Mouse (Mus musculus) liver, adult (tissue): ENCODE data around the gene Tbc1d16.

Experiments
- GATA4 ChIP-seq: IDR thresholded peaks from 2 replicates; pipeline ENCODE4 v1.6.1; 2014; ENCODE audit warnings: mild to moderate bottlenecking, low read length; ENCODE audit not compliant: insufficient replicate concordance

Tbc1d16 gene

GRCm38 (mm10) chr11:119109415-119110071 lies 118.8 kb downstream of the Tbc1d16 start:
- no peak for TF ChIP-seq GATA4

DNA sequence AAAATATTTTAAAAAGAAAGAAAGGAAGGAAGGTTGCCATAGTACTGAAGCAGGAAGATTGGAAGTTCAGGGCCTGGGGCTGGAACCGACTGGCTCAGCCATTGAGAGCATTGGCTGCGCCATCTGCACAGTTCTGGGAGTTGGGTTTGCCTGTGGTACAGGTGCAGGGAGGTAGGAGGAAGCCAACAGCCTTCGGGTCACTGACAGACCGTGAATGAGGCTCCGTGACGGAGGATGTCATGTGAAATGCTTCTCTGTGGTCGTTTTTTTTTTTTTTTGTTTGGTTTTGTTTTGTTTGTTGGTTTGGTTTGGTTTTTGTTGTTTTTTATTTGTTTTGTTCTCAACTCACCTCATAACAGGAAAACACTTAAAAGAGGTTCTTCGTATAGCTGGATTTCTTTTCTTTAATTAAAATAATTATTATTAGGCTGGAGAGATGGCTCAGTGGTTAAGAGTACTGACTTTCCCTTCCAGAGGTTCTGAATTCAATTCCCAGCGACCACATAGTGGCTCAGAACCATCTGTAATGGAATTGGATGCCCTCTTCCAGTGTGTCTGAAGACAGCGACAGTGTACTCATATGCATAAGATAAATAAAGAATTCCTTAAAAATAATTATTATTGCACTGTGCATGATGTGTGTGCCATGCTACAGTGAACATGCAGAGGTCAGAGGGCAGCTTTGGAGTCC lies 119.6 kb downstream of the Tbc1d16 start:
- TF ChIP-seq GATA4, result no peak

- no peak for TF ChIP-seq GATA4
Measured at GRCm38 (mm10) chr11:119106289-119106688, 122.0 kb downstream of the Tbc1d16 start.

- TF ChIP-seq GATA4, result no peak
Measured at GRCm38 (mm10) chr11:119105748-119106147, 122.6 kb downstream of the Tbc1d16 start.

DNA sequence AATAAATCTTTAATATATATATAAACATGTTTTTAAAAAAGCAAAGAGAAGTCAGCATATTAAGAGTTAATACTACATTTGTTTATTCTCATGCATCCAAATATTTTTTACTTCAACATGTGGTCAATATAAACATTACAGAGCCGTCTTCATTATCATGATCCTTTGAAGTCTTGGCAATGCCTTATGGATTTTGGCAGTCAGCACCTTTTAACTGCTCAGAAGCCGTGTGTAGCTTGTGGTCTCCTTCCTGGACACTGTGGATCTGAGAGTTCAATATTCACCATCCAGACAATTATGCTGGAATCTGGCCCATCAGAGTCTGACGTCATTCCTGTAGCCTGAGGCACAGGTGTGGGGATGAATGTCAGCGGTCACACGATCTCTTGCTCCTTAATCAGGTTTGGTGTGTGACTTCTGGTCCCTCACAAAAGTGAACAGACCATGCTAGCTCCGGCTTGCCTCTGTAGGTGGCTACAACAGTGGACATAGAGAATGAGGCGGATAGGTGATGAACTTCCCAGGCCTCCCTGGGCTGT lies 123.2 kb downstream of the Tbc1d16 start:
- TF ChIP-seq GATA4, result no peak

GRCm38 (mm10) chr11:119103991-119104390 lies 124.3 kb downstream of the Tbc1d16 start:
- no peak for TF ChIP-seq GATA4

DNA sequence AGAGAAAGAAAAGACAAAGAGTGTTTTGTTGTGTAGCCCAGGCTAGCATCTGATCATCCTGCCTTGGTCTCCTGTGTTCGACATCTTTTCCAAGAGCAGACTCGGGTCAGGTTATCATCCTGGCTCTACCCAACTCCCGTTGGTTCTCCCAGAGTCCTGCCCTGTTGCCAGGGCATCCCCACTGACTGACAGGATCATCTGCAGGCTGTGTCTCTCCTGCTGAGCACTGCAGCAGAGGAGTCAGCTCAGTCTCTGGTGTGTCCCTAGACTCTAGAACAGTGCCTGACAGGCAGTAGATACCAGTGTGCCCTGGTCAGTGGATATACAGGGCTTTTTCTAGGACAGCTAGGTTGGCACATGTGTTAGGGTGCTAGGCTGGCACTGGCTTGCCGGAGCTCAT lies 130.1 kb downstream of the Tbc1d16 start:
- TF ChIP-seq GATA4, result no peak

GRCm38 (mm10) chr11:119095441-119095840 lies 132.9 kb downstream of the Tbc1d16 start:
- no peak for TF ChIP-seq GATA4

DNA sequence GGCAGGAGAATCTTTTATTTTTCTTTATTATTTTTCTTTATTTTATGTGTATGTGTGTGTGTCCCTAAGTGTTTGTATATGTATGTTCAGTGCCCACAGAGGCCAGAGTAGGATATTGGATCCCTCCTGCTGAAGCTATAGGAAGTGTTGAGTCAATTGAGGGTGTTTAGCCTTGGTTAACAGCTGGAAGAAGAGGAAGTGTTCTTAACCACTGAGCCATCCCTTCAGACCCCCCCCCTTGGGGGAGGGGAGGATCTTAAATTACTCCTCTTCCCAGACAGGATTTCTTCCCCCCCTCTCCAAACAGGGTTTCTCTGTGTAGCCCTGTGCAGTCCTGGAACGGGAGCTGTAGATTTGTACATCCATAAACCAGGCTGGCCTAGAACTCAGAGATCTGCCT lies 135.0 kb downstream of the Tbc1d16 start:
- no peak for TF ChIP-seq GATA4
